Mouse (Mus musculus) bone marrow macrophage, adult 2 months (primary cell): ENCODE data around the gene Ssxb9.
"Not testable (repeated sequence)": the region's sequence is repeated elsewhere in the genome, so short reads cannot be mapped to it uniquely, and the experiment has no call there.

Source experiments
- CTCF ChIP-seq: IDR thresholded peaks from 2 replicates; pipeline ENCODE4 v1.5.1; 2012; ENCODE audit warnings: low read depth, mild to moderate bottlenecking, low read length, moderate library complexity
- POLR2A ChIP-seq: IDR thresholded peaks from 2 replicates; pipeline ENCODE4 v1.6.1; 2012; ENCODE audit warnings: mild to moderate bottlenecking, low read depth, low read length, borderline replicate concordance

GRCm38 (mm10) chrX:8366678-8367077 lies at the start of gene Ssxb9:
- not testable (repeated sequence) for TF ChIP-seq CTCF, POLR2A
